Mouse (Mus musculus) colon, adult 2 months (tissue): Measurements from ENCODE around the gene Rasip1. TPM values are rescaled to one million over a fixed set of nuclear protein-coding genes. Genes with fewer than 3 reads are reported as not detected.

Experiments
- polyA plus RNA-seq: library from polyadenylated mRNA; depleted of rRNA; stranded (reverse); fragments of >200 nt; gene quantifications from 2 replicates; pipeline ENCODE4 v1.2.3, GENCODE M21; 2012; rRNA removed

The Rasip1 gene
- 8.1 and 12.7 TPM in 2 replicates for polyA plus RNA-seq

DNA sequence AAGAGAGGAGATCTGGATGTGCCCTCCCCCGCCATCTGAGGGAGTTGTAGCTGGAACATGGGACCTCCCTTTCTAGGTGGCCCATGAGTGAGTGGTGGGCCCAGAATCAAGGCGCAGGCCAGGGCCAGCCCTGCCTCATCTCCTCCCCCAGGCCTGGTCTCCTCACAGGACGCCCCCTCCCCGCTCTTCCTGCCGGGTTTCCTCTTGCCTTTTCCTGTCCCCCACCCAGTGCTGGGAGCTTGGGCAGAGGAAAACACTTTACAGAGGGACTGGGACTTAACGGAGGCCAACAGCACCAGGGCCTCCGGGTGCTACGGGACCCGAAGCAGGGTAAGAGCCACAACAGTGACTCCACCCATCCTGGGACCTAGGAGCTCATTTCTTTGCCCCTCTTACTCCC lies at the start of gene Rasip1:
Gene Rasip1 (plus strand): TSS at position 228 of the 400 bp plus-strand sequence.

GRCm38 (mm10) chr7:45617042-45617695 lies 10.1 kb upstream of the Rasip1 start, which contains the start of gene Fut1:
TSS of gene Fut1 (plus strand) at chr7:45617289.

DNA sequence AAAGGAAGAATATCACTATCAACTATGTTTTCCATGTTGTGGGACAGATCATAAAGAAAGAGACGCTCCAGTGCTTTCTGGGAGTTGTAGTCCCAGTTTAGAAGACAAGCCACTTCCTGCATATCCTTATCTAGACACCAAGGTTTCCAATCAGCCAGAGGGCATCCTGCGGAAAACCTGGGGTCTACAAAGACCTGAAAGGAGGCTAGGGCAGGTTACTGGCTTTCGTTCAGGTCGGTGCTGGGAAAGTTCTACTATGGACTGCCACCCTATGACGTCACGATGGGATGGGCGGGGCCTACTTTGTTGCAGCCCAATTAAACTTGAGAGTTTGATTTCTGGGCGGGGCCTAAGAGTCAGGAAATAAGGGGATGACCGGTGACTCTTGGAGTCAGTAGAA lies 5.8 kb upstream of the Rasip1 start, which contains the start of gene Izumo1:
Gene Izumo1 (plus strand): TSS at position 369 of the 400 bp plus-strand sequence.

GRCm38 (mm10) chr7:45639561-45640027 lies 12.3 kb downstream of the Rasip1 start, which contains the start of gene Mamstr:
TSS of gene Mamstr (plus strand) at chr7:45639977.

GRCm38 (mm10) chr7:45666161-45666560 lies 38.9 kb downstream of the Rasip1 start, which contains the start of gene Fut2:
TSS of gene Fut2 (minus strand) at chr7:45666394.

DNA sequence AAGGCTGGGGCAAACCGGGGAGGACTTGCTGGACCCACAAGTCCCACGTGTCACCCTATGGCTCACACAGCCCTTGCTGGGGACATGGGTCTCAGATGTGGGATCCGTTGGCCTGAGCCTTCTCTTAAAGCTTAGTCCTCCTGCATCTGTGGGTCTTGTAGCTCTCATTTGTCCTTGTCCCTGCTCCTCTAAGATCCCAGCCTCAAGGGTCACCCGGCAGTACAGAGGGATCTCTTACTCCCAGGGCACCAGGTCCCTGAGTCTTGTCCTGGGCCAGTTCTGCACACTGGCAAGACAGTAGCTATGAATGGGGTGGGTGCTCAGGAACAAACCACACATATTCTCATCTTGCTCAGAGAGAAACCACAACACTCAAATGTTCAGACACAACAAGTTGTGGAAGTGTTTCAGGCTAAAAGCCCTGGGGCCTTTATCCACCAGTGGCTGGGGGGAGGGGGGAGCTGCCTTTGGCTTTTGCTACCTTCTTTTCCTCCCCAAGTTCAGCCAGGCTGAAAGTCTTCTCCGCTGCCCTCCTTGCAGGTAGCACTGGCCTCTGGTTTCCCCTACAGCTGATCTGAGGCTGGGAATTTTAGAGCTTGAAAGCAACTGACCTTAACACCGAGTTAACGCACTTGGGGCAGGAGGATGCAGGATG lies 56.2 kb downstream of the Rasip1 start, which contains the start of gene Ntn5:
Gene Ntn5 (plus strand): TSS at position 627 of the 655 bp plus-strand sequence.

Other genes with a start within 250 kb of the Rasip1 start
- gene Snrnp70, start 231.7 kb upstream of the Rasip1 start, polyA plus RNA-seq: 207 and 209 TPM in 2 replicates
- 0.08 and 0.09 TPM in 2 replicates for gene Kcna7, start 221.8 kb upstream of the Rasip1 start, polyA plus RNA-seq
- gene Ntf5, start 213.8 kb upstream of the Rasip1 start, polyA plus RNA-seq: 0.21 and 0.22 TPM in 2 replicates
- gene Lhb, start 206.7 kb upstream of the Rasip1 start, polyA plus RNA-seq: not detected in 2 replicates
- 33.2 and 35.8 TPM in 2 replicates for gene Gys1, start 192.6 kb upstream of the Rasip1 start, polyA plus RNA-seq
- 65.6 and 70.4 TPM in 2 replicates for gene Ruvbl2, start 189.4 kb upstream of the Rasip1 start, polyA plus RNA-seq
- gene Ftl1, start 167.6 kb upstream of the Rasip1 start, polyA plus RNA-seq: 2,990 and 3,309 TPM in 2 replicates
- 109 and 142 TPM in 2 replicates for gene Bax, start 160.6 kb upstream of the Rasip1 start, polyA plus RNA-seq
- 0.12 and 0.19 TPM in 2 replicates for gene Tulp2, start 145.6 kb upstream of the Rasip1 start, polyA plus RNA-seq
- gene Gm45808, start 140.7 kb upstream of the Rasip1 start, polyA plus RNA-seq: 0.57 TPM in 1 of 2 replicates, not detected in the other
- 0.93 and 0.98 TPM in 2 replicates for gene Dhdh, start 138.7 kb upstream of the Rasip1 start, polyA plus RNA-seq
- gene Nucb1, start 117.1 kb upstream of the Rasip1 start, polyA plus RNA-seq: 833 and 896 TPM in 2 replicates
- gene Ppp1r15a, start 101.2 kb upstream of the Rasip1 start, polyA plus RNA-seq: 27.9 and 31.0 TPM in 2 replicates
- 9.0 and 9.3 TPM in 2 replicates for gene Plekha4, start 101.2 kb upstream of the Rasip1 start, polyA plus RNA-seq
- gene Hsd17b14, start 72.6 kb upstream of the Rasip1 start, polyA plus RNA-seq: 4.5 and 7.4 TPM in 2 replicates
- 55.8 and 58.0 TPM in 2 replicates for gene Bcat2, start 57.3 kb upstream of the Rasip1 start, polyA plus RNA-seq
- gene Fgf21, start 12.0 kb upstream of the Rasip1 start, polyA plus RNA-seq: 0.16 and 0.57 TPM in 2 replicates
- 1.8 and 2.4 TPM in 2 replicates for gene Fut1, start 10.2 kb upstream of the Rasip1 start, polyA plus RNA-seq
- 0.23 and 0.32 TPM in 2 replicates for gene Izumo1, start 5.7 kb upstream of the Rasip1 start, polyA plus RNA-seq
- gene Mamstr, start 12.5 kb downstream of the Rasip1 start, polyA plus RNA-seq: 1.3 and 2.5 TPM in 2 replicates
- 145 and 187 TPM in 2 replicates for gene Fut2, start 38.9 kb downstream of the Rasip1 start, polyA plus RNA-seq
- 5.1 and 17.7 TPM in 2 replicates for gene Ntn5, start 56.5 kb downstream of the Rasip1 start, polyA plus RNA-seq
- 0.63 and 0.67 TPM in 2 replicates for gene Sec1, start 66.9 kb downstream of the Rasip1 start, polyA plus RNA-seq
- 9.5 and 19.2 TPM in 2 replicates for gene Car11, start 72.4 kb downstream of the Rasip1 start, polyA plus RNA-seq
- 29.4 and 35.9 TPM in 2 replicates for gene Dbp, start 77.6 kb downstream of the Rasip1 start, polyA plus RNA-seq
- gene Rpl18, start 88.0 kb downstream of the Rasip1 start, polyA plus RNA-seq: 2,262 and 2,660 TPM in 2 replicates
- 113 and 134 TPM in 2 replicates for gene Sphk2, start 90.5 kb downstream of the Rasip1 start, polyA plus RNA-seq
- 572 and 657 TPM in 2 replicates for gene Fam83e, start 93.7 kb downstream of the Rasip1 start, polyA plus RNA-seq
- 0.24 and 0.36 TPM in 2 replicates for gene Spaca4, start 98.3 kb downstream of the Rasip1 start, polyA plus RNA-seq
- 5.0 and 6.1 TPM in 2 replicates for gene Lmtk3, start 156.2 kb downstream of the Rasip1 start, polyA plus RNA-seq
- 36.4 and 39.2 TPM in 2 replicates for gene Sult2b1, start 157.2 kb downstream of the Rasip1 start, polyA plus RNA-seq
- gene Cyth2, start 187.1 kb downstream of the Rasip1 start, polyA plus RNA-seq: 58.1 and 61.0 TPM in 2 replicates
- gene Kcnj14, start 197.3 kb downstream of the Rasip1 start, polyA plus RNA-seq: 0.20 and 0.43 TPM in 2 replicates
- 10.6 and 12.5 TPM in 2 replicates for gene Grwd1, start 203.5 kb downstream of the Rasip1 start, polyA plus RNA-seq
- 211 and 311 TPM in 2 replicates for gene Kdelr1, start 245.3 kb downstream of the Rasip1 start, polyA plus RNA-seq